Comparison of ENCODE assay signal across 16 mouse cellular contexts in genomic region chr10:120345325-120345724, GRCm38 (mm10).
"Had no signal": no experiment of that assay in that cellular context is flagged by ENCODE, and none has a peak within 500 bp of the region (broad histone marks: within the 10 kb centered on the region; RNA-seq: fewer than 3 reads in every experiment).

No protein-coding gene starts in this region.

- H3K27me3 ChIP-seq: kidney, embryonic 15.5 days; liver, embryonic 13.5 days; midbrain, embryonic 15.5 days; neural tube, embryonic 13.5 days had no signal

- H3K9me3 ChIP-seq: kidney, embryonic 15.5 days; liver, embryonic 13.5 days; midbrain, embryonic 15.5 days; neural tube, embryonic 13.5 days had no signal

- H3K4me3 ChIP-seq: kidney, embryonic 15.5 days; left cerebral cortex, adult 2 months; liver, embryonic 13.5 days; midbrain, embryonic 15.5 days; myocyte; neural tube, embryonic 13.5 days had no signal

- ATAC-seq: midbrain, embryonic 15.5 days had no signal

- H3K4me2 ChIP-seq: kidney, embryonic 15.5 days; liver, embryonic 13.5 days; midbrain, embryonic 15.5 days; neural tube, embryonic 13.5 days had no signal

- H3K4me1 ChIP-seq: kidney, embryonic 15.5 days; liver, embryonic 13.5 days; midbrain, embryonic 15.5 days; neural tube, embryonic 13.5 days had no signal

- H3K36me3 ChIP-seq: kidney, embryonic 15.5 days; liver, embryonic 13.5 days; midbrain, embryonic 15.5 days; neural tube, embryonic 13.5 days had no signal

- H3K27ac ChIP-seq: kidney, embryonic 15.5 days; left cerebral cortex, adult 2 months; liver, embryonic 13.5 days; macrophage; midbrain, embryonic 15.5 days; neural tube, embryonic 13.5 days; stomach, postnatal 0 days had no signal

- DNase-seq: kidney, adult 8-10 months; kidney, postnatal 10 days; kidney, postnatal 36 days; layer of hippocampus, postnatal 36 days; liver, embryonic 13.5 days; lung, adult 2 months; thymus, adult 2 months; thymus, postnatal 14 days; thymus, postnatal 4 days had no signal

- H3K9ac ChIP-seq: kidney, embryonic 15.5 days; liver, embryonic 13.5 days; midbrain, embryonic 15.5 days; neural tube, embryonic 13.5 days had no signal
